Mouse (Mus musculus) C3H10T1/2 (cell line): ENCODE data around the gene Chd4. TPM values are rescaled to one million over a fixed set of nuclear protein-coding genes. Genes with fewer than 3 reads are reported as not detected.

Source experiments
- polyA plus RNA-seq, 2 experiments: library from polyadenylated mRNA; unstranded; fragments of >200 nt; fragmentation: generic; extraction: Trizol; gene quantifications; one replicate each; pipeline ENCODE4 v1.2.1; 2012; ENCODE audit warnings: missing spikeins in 2 of 2

Chd4 gene
- 100 to 1,000 TPM in 1 of 2 experiments, 10 to 100 TPM in 1; 17.2 to 106 TPM for polyA plus RNA-seq

DNA sequence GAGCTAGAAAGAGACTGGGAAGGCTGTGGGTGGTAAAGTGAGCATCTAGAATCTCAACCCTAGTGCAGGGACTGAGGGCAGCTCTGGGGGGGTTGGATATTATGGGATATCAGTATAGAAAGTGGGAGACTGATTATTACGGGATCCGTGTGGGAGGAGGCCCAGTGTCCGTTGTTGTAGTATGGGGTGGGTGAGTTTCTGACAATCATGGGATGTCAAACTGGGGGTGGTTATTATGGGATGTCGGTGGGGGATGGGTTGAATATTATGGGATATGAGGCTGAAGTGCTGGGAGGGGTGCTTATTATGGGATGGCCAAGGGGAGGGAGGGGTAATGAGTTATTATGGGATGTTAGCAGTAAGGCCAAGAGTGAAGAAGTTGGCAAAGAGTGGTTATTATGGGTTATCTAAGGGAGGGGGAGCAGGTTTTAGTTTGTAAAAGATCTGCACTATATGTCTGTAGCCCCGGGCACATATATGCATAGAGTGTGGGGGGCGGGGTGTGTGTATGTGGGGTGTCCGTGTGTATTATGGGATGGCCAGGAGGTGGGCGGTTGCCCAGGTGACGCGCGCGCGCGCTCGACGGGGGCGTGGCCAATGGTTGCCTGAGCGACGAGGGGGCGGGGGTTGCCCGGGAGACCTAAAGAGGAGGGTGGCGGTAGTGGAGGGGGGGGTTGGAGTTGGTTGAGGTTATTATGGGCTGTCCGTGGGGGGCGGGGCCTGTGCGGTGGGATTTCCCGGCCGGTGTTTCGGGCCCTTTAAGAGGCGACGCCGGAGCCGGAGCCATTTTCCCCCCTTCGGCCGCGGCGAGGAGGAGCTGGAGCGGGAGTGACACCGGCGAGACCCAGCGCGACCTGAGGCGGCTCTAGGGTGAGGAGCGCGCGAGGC lies at the start of gene Chd4:
Gene Chd4, plus strand, starts transcription at position 591 of the 888 bp plus-strand sequence.

DNA sequence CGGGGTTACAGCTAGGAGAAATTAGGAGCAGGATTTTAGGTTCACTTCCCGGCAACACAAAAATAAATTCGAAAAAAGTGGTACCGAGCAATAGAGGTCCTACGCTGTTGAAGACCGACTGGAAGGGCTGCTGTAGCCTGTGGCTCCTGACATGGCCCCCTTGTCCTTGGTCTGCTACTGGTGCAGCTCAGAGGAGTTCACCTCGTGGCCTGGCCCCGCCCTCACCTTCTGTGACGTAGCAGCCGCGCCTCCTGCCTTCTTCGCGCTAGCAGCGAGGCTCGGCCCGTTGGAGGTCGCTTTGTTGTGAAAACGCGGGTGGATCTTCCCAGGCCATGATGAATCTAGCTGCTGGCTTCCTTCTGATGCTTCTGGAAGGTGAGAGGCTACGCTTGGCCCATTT lies 46.1 kb upstream of the Chd4 start, which contains the start of gene Acrbp:
Gene Acrbp, plus strand, starts transcription at position 12 of the 400 bp plus-strand sequence.

DNA sequence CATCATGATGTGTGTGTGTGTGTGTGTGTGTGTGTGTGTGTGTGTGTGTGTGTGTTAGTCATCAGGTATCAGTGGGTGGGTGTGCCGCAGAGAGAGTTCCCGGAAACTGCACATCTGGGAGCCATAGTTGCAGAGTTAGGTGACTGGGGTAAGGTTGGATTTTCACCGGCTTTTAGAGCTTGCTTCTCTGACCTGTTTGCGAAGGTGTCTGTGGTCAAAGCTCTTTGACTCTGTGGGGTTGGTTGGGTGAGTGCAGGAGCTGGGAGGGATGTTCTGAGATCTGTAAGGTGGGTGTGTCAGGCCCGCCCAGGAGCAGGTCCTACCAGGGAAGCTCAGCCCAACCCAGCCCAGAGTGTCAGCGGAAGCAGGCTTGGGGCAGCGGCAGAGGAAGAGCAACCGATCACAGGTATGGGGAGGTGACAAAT lies 28.2 kb upstream of the Chd4 start, which contains the start of gene Lpar5:
Gene Lpar5, plus strand, starts transcription at position 350 of the 425 bp plus-strand sequence.

DNA sequence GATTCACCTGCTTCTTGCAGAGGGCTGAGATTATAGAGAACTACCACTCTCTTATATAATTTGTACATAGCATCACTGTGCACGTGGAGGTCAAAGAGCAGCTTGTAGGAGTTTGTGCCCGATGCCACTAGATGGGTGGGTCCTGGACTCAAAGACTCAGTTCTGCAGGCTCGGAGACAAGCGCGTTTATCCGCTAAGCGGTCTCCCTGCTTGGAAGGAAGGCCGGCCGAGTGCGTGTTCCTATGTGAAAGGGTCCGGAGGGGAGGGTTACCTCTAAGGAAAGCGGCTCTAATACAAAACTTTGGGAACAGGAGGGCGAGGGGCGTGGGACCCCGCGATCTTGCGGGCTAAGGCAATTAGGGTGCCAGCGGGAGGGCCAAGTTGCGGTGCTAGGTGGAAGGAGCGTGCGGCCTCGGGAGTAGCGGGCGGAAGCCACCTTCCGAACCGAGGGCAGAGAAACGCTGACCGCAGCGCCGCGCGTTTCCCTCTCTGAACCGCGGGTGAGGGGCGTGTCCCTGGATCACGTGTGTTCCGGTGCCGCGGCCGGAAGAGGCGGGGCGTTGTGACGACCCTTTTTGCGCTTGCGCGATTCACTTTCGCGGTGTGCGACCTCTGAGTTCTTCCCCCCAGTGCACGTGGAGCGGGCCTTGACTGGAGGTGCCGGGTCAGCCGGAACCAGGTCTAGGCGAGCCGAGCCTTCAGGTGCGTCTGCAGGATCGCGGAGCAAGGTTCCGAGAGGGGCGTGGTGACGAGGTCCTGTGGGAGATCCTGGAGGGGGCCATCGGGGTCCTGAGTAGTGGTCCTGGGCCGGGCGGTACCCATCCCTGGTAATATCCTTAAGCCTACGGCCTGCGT lies 35.7 kb downstream of the Chd4 start, which contains the start of gene Nop2:
Gene Nop2, plus strand, starts transcription at position 608 of the 855 bp plus-strand sequence.

DNA sequence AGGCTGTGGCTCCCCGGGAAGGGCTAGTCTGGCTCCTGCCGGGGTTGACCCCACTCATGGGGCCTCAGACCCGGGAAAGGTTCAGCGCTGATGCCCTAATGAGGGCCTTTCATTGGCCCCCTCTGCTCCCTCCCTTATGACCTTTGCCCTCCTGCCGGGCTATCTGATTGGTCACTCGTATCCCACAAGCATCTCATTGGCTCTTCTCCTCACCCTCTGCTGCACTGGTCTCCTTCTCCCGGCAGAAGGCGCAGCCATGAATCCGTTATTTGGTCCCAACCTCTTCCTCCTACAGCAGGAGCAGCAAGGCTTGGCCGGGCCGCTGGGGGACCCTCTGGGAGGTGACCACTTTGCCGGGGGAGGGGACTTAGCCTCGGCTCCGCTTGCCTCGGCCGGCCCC lies 49.2 kb downstream of the Chd4 start, which contains the start of gene Iffo1:
Gene Iffo1, plus strand, starts transcription at position 241 of the 400 bp plus-strand sequence.

DNA sequence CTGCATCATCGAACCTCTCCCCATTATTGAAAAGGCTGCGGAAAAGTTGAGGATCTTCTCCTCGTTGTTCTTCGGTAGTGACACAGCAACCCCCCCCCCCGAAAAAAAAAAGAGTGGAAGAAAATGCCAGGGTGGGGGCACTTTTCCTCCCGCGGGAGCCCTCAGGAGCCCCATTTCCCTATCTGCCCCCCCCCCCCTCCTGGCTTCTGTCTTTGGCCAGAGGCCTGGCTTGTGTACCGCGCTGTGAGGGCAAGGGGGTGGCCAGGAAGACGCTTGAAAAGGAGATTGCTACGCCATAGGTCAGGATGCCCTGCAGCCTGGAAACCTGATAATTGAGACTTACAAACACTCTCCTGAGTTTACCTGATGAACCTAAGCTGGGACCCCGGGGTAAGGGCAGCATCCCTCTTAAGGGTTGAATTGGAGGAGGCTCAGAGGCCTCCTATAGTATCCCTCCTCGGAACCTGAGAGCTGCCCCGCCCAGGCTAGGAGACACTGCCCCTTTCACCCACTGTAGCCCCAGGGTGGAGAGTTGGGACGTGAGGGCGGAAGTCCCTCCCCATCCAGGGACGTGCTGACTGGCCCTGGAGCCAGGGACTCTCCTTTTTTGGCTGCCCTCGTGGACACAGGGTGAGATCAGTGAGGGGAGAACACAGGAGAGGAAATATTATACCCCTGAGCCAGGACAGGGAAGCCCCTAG lies 70.4 kb downstream of the Chd4 start, which contains the start of gene Gapdh:
Gene Gapdh, minus strand, starts transcription at position 417 of the 701 bp plus-strand sequence.

Other genes starting within 250 kb of the Chd4 start
- gene P3h3, start 238.2 kb upstream of the Chd4 start, polyA plus RNA-seq, result 10 to 100 TPM in 1 of 2 experiments, 1 to 10 TPM in 1; 4.9 to 50.4 TPM
- gene Gpr162, start 232.0 kb upstream of the Chd4 start, polyA plus RNA-seq, result 1 to 10 TPM in 1 of 2 experiments, under 1 TPM in 1; 0.09 to 3.1 TPM
- gene Cd4, start 207.8 kb upstream of the Chd4 start, polyA plus RNA-seq, result under 1 TPM in 1 of 2 experiments, not detected in 1; 0.04 TPM
- gene Lag3, start 184.3 kb upstream of the Chd4 start, polyA plus RNA-seq, result 1 to 10 TPM in 1 of 2 experiments, under 1 TPM in 1; 0.13 to 1.9 TPM
- 1,000 to 10,000 TPM; 2,499 to 3,064 TPM for gene Ptms, start 175.9 kb upstream of the Chd4 start, polyA plus RNA-seq
- gene Mlf2, start 164.6 kb upstream of the Chd4 start, polyA plus RNA-seq, result 100 to 1,000 TPM; 293 to 332 TPM
- 100 to 1,000 TPM in 1 of 2 experiments, 10 to 100 TPM in 1; 99.3 to 123 TPM for gene Cops7a, start 130.4 kb upstream of the Chd4 start, polyA plus RNA-seq
- gene Pianp, start 99.3 kb upstream of the Chd4 start, polyA plus RNA-seq, result 10 to 100 TPM in 1 of 2 experiments, 1 to 10 TPM in 1; 3.0 to 14.0 TPM
- gene Zfp384, start 86.8 kb upstream of the Chd4 start, polyA plus RNA-seq, result 10 to 100 TPM in 1 of 2 experiments, 1 to 10 TPM in 1; 9.5 to 27.6 TPM
- gene Ing4, start 56.2 kb upstream of the Chd4 start, polyA plus RNA-seq, result 10 to 100 TPM; 15.4 to 76.7 TPM
- gene Acrbp, start 46.3 kb upstream of the Chd4 start, polyA plus RNA-seq, result 1 to 10 TPM in 1 of 2 experiments, under 1 TPM in 1; 0.32 to 8.6 TPM
- under 1 TPM in 1 of 2 experiments, not detected in 1; 0.09 TPM for gene Lpar5, start 28.1 kb upstream of the Chd4 start, polyA plus RNA-seq
- gene Nop2, start 35.9 kb downstream of the Chd4 start, polyA plus RNA-seq, result 10 to 100 TPM; 25.7 to 58.8 TPM
- 10 to 100 TPM in 1 of 2 experiments, 1 to 10 TPM in 1; 4.2 to 22.1 TPM for gene Iffo1, start 49.3 kb downstream of the Chd4 start, polyA plus RNA-seq
- gene Gapdh, start 70.5 kb downstream of the Chd4 start, polyA plus RNA-seq, result 1,000 to 10,000 TPM; 2,700 to 7,122 TPM
- gene Ncapd2, start 95.7 kb downstream of the Chd4 start, polyA plus RNA-seq, result 100 to 1,000 TPM in 1 of 2 experiments, 10 to 100 TPM in 1; 57.1 to 120 TPM
- 100 to 1,000 TPM; 106 to 112 TPM for gene Mrpl51, start 95.8 kb downstream of the Chd4 start, polyA plus RNA-seq
- 1 to 10 TPM in 1 of 2 experiments, under 1 TPM in 1; 0.22 to 2.2 TPM for gene Vamp1, start 119.6 kb downstream of the Chd4 start, polyA plus RNA-seq
- gene Tapbpl, start 135.9 kb downstream of the Chd4 start, polyA plus RNA-seq, result 10 to 100 TPM in 1 of 2 experiments, 1 to 10 TPM in 1; 1.5 to 12.5 TPM
- under 1 TPM in 1 of 2 experiments, not detected in 1; 0.25 TPM for gene Cd27, start 141.0 kb downstream of the Chd4 start, polyA plus RNA-seq
- under 1 TPM in 1 of 2 experiments, not detected in 1; 0.02 TPM for gene Tuba3a, start 190.1 kb downstream of the Chd4 start, polyA plus RNA-seq
- 100 to 1,000 TPM in 1 of 2 experiments, 10 to 100 TPM in 1; 70.3 to 101 TPM for gene Ltbr, start 217.9 kb downstream of the Chd4 start, polyA plus RNA-seq
- 1 to 10 TPM in 1 of 2 experiments, under 1 TPM in 1; 0.25 to 1.7 TPM for gene Scnn1a, start 224.7 kb downstream of the Chd4 start, polyA plus RNA-seq